Mouse (Mus musculus) R1 (cell line): ENCODE data around the gene Nfatc3.
A peak's percentile ranks its signal among the peaks of the same experiment; 100 is the strongest.
"Not testable (repeated sequence)": the region's sequence is repeated elsewhere in the genome, so short reads cannot be mapped to it uniquely, and the experiment has no call there.

Experiments
- DNase-seq: peaks from one replicate; pipeline ENCODE4 v3.0.0-alpha.2; 2018; ENCODE audit warnings: low read depth, low spot score

Gene Nfatc3

DNA sequence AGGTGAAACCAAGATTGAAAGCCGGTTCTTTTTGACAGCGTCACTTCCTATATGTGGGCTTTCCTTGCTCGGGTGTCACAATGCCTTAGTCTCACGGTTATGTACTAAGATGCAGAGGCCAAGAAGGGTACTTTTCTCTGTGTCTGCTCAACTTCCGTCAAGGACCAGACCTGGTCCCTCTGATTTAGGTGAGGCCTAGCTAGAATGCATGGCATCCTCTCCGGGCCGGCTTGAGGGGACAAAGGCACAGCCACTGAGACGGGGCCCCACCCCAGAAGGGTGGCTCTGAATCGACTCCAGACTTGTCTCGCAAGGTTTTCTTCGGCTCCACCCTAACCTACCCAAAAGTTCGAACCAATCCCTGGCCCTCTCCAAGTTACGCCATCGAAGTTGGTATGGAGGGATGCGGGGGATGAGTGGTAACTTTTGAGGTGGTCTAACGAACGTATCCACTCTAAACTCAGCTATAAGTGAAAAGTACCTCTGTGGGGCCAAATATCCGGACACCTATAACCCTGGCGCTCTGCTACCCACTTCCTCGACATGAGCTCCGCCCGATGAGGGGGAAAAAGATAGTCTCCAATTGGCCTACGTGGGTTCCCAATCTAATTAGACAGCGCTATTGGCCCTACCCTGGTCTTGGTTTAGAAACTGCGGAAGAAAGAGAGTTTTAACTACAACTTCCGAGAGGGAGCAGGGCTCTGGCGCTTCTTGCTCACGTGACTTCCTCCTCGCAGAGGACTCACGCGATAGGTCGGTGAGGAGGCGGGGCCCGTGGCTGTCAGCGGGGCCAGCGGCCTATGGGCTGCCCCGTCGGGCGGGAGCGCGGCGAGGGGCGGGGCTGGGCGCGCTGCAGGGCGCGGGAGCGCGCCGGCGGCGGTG, at the start of gene Nfatc3:
Gene Nfatc3 (plus strand): TSS at position 110 of the 882 bp plus-strand sequence.
- peak; percentile 99 for DNase-seq

GRCm38 (mm10) chr8:106010748-106011642, 47.6 kb upstream of the Nfatc3 start:
- peak; percentile 96 for DNase-seq

DNA sequence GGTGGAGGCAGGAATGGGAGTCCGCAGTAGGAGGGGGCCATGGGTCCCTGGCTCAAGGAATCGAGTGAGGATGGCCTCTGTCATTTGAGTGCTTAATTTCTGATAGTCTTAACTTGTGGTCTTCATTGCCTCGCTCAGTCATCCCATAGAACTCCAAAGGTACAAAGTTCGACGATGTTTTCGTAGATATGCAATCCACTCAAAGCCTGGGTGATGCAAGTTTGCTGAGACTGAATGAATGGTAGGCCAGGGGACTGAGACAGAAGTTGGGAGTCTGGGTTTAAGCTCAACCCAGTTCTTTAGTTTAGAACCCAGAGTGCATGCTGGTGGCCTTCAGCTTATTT, 47.0 kb upstream of the Nfatc3 start, which contains the start of gene Ddx28:
Gene Ddx28 (minus strand): TSS at position 240 of the 344 bp plus-strand sequence.
- DNase-seq: no peak

- DNase-seq: not testable (repeated sequence)
Observed at GRCm38 (mm10) chr8:106012203-106012602, 46.4 kb upstream of the Nfatc3 start.

DNA sequence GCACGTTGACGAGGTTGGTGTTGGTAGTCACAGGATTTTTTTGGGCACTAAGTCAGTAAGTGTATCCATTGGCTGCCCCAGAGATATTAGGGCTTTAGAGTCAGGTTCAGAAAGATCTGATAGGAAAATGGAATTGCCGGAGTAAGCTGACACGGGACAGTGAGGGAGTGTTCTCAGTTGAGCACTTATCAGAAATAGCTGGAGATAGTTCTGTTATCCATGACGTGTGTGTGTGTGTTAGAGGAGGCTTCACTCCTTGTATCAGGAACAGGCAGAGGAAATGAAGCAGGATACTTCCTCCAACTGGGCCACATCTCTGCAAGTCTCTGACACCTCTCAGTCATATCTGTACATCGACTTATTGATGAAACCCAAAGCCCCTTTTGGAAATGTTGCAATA, 42.4 kb upstream of the Nfatc3 start:
- no peak for DNase-seq

DNA sequence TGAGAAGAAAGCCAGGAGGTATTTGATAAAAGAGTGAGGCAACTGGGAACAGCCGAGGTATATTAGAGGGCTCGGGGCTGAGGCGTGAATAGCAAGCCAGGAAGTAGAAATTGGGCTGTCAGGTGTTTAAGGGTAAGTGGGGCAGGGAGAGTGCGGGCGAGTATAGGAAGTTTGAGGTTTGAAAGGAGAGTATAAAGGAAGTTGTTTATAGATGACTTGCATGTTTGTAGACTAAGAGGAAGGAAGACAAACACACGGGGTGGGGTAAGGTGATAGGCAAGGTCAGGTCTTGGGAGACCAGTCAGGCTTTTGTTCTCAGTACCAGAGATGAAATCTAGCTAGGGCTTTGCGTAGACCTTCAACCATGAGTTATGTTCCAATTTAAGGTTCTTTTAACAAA, 41.5 kb upstream of the Nfatc3 start:
- no peak for DNase-seq

DNA sequence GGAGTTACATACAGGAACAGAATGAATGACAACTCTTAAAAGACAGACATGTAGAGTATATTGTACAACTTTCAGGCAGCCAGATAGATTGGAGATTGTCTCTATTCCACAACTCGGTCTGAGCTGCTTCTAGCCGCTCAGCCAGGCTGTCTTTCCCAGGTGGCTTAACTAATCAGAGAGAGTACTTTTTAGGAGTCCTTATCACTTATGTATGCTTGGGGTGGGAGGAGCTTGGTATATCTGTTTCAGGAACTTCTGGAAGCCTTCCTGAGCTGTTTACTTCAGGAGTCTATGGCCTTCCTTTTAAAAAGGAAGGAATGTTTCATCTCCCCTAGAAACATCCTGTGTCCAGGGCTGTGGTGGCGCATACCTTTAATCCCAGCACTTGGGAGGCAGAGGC, 40.6 kb upstream of the Nfatc3 start:
- DNase-seq: no peak

DNA sequence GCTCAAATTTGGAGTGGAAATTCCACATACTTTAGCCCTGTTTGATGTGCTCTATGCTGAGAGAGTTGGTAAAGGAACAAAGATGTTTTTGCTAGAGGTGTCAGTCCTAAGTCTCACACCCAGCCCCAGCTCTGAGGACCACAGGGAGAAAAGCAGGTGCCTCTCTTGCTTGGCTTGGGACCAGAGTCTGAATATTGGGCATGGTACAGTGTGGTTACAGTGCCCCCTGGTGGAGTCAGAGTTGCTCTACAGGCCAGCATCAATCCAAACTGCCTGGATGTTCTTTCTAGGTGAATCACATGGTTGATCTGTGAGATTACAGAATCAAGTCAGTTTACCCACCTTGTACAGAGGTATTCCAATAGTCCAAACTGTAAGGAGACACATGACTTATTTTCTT, 36.2 kb upstream of the Nfatc3 start:
- peak; percentile 79 for DNase-seq

- DNase-seq: no peak
Observed at GRCm38 (mm10) chr8:106038721-106039120, 19.9 kb upstream of the Nfatc3 start.

- no peak for DNase-seq
Observed at GRCm38 (mm10) chr8:106039605-106040004, 19.0 kb upstream of the Nfatc3 start.

DNA sequence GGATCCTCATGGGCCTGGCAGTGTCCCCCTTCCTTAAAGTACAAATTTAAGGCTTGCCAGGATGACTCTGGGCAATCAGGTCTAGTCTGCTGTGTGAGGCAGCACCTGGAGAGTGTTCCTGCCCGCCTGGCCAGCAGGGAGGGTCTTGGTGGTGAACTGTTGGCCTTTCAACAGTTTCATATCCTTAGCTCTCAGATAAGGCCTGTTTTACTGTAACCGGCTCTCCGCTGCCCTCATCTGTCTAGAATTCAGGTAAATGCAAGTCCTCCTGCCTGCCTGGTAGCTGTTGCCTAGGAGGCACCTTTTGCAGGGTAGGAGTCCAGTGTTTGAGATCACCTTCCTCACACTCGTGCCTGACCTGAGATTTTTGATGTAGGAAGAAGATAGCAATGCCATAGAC, 18.4 kb upstream of the Nfatc3 start:
- no peak for DNase-seq

- no peak for DNase-seq
Observed at GRCm38 (mm10) chr8:106043055-106043454, 15.6 kb upstream of the Nfatc3 start.

- no peak for DNase-seq
Observed at GRCm38 (mm10) chr8:106044151-106044550, 14.5 kb upstream of the Nfatc3 start.

DNA sequence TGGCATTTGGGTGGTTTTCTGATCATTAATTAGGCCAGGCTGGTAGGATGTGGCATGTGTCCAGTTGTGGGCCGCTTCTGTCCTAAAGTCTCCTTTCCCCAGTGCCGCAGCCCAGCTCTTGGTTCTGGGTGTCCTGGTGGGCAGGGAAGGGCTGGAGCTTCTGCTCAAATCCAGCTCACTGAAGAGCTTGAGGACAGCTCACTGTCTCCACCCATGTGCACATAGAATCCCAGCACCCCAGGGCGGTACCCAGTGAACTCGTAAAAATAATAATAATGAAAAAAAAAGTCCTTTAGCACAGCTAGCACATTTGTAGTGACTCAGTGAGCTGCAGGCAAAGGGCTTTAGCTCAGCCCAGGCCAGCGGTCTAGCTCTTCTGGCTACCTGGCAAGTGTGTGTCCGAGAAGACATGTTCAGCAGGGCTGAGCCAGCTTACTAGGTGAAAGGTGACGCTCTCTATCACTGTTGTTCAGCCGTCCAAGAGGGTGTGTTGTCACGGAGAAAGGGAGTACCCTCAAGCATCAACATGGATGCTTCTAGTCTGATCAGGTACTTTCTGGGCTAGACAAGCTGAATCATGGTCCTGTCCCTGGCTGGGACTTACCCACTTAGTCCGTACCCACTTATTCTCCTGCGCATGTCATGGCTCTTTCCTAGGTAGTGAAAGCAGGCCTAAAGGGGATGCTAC, 11.6 kb upstream of the Nfatc3 start:
- DNase-seq: no peak

DNA sequence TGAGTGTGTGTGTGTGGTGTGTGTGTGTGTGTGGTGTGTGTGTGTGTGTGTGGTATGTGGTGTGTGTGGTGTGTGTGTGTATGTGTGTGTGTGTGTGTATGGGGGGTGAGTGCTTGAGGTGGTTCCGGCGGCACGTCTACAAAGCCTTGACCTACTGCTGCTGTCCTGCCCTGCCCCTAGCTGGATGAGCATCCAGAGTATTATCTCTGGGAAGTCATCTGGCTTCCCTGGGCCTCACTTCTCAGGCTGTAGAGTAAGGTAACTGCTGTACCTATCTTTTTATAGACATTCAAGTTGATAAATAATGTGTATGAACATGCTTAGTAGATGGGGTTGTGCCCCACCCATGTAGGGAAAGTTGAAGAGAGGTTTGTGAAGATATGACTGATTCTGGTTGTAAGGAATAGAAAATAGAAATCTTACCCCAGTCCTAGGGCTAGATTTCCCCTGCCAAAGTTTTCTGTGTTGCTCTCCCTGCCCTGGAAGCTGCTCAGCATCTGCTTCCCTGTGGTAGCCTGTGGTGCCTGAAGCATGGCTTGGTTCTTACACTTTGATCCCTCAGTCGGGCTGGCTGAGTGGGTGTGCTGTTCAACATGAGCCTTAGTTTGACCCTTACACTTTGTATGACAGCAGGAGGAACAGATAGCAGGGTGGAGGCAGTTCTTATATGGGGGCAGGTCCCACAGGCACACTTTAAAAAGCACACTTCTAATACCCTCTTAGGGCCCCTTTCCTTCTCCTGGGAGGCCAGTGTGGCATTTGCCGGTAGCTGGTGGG, 10.6 kb upstream of the Nfatc3 start:
- DNase-seq: no peak

DNA sequence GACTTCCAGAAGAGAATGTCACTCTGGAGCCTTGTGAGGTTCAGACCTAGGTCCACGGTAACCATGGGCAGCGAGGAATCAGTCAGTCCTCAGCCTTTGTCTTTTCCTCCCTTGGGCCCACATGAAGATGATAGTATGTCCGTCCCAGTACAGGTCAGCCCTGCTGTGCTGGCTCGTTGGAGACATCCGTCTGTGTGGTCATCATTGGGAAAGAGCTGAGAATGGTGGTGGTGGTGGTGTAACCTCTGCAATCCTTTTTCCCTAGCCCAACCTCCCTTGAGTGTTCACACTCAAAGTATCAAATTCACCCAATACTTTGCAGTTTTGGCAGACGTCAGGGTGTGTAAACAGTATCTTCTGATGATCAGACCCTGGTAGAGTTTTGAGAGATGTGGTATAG, 8.8 kb upstream of the Nfatc3 start:
- DNase-seq: no peak

DNA sequence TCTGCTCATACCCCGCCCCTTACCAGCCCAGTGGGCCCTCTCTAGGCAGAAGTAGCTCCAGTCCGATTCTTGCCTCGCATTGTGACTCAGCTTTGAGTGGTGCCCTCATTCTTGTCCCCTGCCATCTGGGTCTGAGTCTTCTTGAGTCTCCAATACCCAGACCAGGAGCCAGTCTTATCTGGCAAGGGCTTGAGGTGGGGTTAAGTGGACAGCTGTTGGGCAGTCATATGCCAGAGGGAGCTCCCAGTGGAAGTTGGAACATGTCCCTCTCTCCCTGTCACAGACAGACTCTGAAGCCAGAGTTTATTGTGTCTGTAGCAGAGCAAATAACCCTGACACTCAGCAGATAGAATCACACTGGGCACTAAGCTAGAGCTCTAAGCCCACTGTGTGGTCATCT, 7.6 kb upstream of the Nfatc3 start:
- no peak for DNase-seq

DNA sequence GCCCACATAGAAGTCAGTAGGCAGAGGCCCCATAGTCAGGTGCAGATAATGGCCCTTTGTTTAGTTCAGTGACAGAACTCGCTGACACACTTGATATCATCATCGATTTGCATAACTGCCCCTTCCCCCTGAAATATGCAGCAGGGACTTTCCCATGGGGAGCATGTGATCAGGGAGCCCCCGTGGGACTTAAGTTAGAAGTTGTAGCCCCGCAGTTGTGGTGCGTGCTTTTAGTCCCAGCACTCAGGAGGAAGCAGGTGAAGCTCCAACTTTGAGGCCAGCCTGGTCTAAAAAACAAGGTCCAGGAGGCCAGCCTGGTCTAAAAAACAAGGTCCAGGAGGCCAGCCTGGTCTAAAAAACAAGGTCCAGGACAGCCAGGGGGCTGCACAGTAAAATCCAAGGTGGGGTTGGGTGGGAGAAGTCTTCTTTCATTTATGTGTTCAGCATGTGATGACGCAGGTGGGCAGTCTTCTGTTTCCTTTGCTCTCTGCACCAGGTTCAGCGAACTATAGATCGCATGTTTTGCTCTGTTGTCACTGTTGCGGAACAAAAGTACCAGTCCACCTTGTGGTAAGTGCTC, 6.0 kb upstream of the Nfatc3 start:
- DNase-seq: no peak

DNA sequence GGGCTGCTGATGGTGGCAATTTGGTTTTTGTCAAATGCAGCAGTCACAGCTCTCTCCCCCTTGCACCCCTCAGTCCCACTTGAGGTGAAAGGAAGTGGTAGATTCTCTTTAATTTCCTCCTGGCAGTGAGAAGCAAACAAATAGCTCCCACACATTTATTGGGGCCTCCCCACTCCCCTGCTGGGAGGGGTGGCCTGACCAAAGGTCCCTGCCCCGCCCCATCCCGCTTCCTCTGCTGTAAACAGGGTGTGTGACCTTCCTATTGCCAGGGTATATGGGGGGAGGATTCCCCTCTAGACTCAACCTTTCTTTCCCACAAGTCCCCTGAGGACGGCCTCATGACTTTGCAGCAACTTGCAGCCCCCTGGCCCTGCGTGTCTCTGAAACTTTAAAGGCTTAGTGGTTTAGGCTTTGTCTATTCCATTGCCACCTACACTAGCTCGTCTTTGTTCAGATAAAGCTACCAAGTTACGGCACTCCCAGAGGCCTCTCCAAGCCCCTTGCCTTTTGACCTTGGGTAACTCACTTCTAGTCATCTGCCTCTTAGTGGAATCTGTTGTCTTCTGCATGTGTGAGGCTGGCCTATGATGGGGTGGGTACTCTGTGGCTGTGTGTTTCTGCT, 4.3 kb upstream of the Nfatc3 start:
- peak; percentile 50 for DNase-seq

DNA sequence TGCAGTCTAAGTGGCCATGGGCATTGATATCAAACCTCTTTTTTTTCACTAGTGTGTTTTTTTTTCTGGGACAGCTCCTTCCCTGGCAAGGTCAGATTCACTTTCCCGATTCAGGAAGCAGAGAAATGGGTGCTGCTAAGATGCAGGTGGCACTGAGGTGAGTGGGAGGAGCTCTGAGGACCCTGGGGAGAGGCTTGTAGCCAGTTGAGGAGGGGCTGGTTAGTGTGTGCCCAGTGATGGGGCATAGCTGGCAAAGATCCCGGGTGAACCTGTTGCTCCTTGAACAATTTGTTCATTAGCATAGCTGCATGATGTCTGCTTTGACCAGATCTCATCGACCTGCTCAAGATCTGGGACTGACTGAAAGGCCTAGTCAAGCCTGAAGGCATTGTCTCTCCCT, 3.6 kb upstream of the Nfatc3 start:
- no peak for DNase-seq
